Comparison of ENCODE assay signal across 8 mouse cellular contexts in genomic region chr8:53511551-53512127, GRCm38 (mm10). TPM values are rescaled to one million over a fixed set of nuclear protein-coding genes. Genes with fewer than 3 reads are reported as not detected.
DNase-seq lines count a peak whose midpoint lies in the region; ATAC-seq lines count a peak whose summit lies in the region.

Aga (plus strand) TSS chr8:53511727.

- WGBS in hindbrain, embryonic 11.5 days, result 1% methylated on average over 24 of the region's 24 CpGs

- no peaks in the 10 kb centered on the region for H3K9me3 ChIP-seq in hindbrain, embryonic 11.5 days (ENCODE audit: control insufficient read depth, low read length)

- H3K27ac ChIP-seq in hindbrain, embryonic 11.5 days (ENCODE audit: low read depth, low read length), result peak within 1 kb of the TSS; percentile 58; the same call in 1 of the 2 replicates

- no peaks in the 10 kb centered on the region for H3K4me1 ChIP-seq in hindbrain, embryonic 11.5 days (replicated peaks; ENCODE audit: control insufficient read depth, insufficient read depth, low read length)

- H3K27me3 ChIP-seq in hindbrain, embryonic 11.5 days (ENCODE audit: control insufficient read depth, insufficient read depth, low read length), result no peaks in the 10 kb centered on the region

- H3K9ac ChIP-seq in hindbrain, embryonic 11.5 days (ENCODE audit: low read depth, low read length), result peak within 1 kb of the TSS; percentile 76

- DNase-seq in Muller cell, postnatal 12 days (ENCODE audit: inconsistent ontology term), result peak; percentile 93
- DNase-seq in cerebellum, adult 9-11 months, result peak; percentile 83
- DNase-seq in frontal cortex, adult 2 months (ENCODE audit: extremely low spot score in 1 of 2, low spot score in 1 of 2), result peak; percentile 77 to 87
- DNase-seq in hindbrain, embryonic 11.5 days (ENCODE audit: low spot score), result peak; percentile 88
- peak; percentile 85 to 87 for DNase-seq in layer of hippocampus, postnatal 10 days (ENCODE audit: low spot score in 2 of 2)
- peak; percentile 95 for DNase-seq in lung, postnatal 10 days
- peak; percentile 88 for DNase-seq in ovary, postnatal 36 days (ENCODE audit: low spot score)
- DNase-seq in thymus, postnatal 25 days, result peak; percentile 89

- peak within 1 kb of the TSS; percentile 47 for H3K4me2 ChIP-seq in hindbrain, embryonic 11.5 days (replicated peaks; ENCODE audit: low read depth, low read length)

- peak; percentile 99 for ATAC-seq in hindbrain, embryonic 11.5 days (ENCODE audit: low FRiP score)

- H3K36me3 ChIP-seq in hindbrain, embryonic 11.5 days (ENCODE audit: control insufficient read depth, insufficient read depth, low read length), result no peaks in the 10 kb centered on the region

- peak within 1 kb of the TSS; percentile 39 for H3K4me3 ChIP-seq in hindbrain, embryonic 11.5 days (ENCODE audit: low read depth, low read length)

RNA-seq across cellular contexts. Expression of gene Aga, which starts in this region (rescaled TPM):
- 9.2 and 9.4 TPM in 2 replicates for polyA plus RNA-seq in frontal cortex, adult 2 months (2012; rRNA removed)
- 17.2 and 17.3 TPM in 2 replicates for polyA plus RNA-seq in hindbrain, embryonic 11.5 days (2014; fragmentation: Nextera tagmentation; extraction: Ambion mirVana)
- 1 to 10 TPM; 8.7 to 9.4 TPM for total RNA-seq in layer of hippocampus, postnatal 10 days (2021)

Comparison
In these comparisons a context has a peak if more than half of its experiments do, and no peak if none do; other contexts are left out.
1. Peak in every context shown above with its lines: DNase-seq, ATAC-seq, H3K4me3 ChIP-seq and H3K27ac ChIP-seq.